Mouse (Mus musculus): Measurements from ENCODE around the gene Zmat3. TPM values are rescaled to one million over a fixed set of nuclear protein-coding genes. Genes with fewer than 3 reads are reported as not detected.

The Zmat3 gene
- polyA plus RNA-seq, 2 experiments: 7.7 to 12.6 TPM

DNA sequence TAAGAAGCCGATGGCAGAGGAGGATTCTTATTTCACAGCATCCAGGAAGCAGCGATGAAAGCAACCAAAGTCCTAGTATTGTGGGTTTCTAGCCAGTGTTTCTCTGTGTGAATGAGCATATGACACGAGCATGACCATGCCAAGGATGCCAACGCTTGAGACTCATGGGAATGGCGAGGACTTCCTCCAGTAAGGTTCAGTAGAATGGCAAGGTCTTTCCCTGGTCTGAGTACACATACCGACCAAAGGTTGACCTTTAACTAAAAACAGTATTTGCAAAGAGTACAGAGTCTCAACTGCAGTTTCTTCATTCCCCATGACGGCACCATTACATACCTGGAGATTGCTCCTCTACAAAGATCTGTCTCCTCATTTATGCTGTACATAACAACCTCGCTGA lies 28.2 kb upstream of the Zmat3 start:
- ATAC-seq (ENCODE audit: low FRiP score, low read depth) (no peak), DNase-seq (ENCODE audit: low spot score) (no peak)
- WGBS: 86% methylated on average over 8 of the region's 8 CpGs

GRCm38 (mm10) chr3:32392841-32393240 lies 27.0 kb upstream of the Zmat3 start:
- TF ChIP-seq POLR2A (IDR thresholded peaks at IDR 0.05; ENCODE audit: borderline replicate concordance, extremely low read depth, insufficient read depth, insufficient read length): no peak
- Histone ChIP-seq H3K27me3 (ENCODE audit: control insufficient read depth, insufficient read depth, low read length) (no peaks in the 10 kb centered on the region), H3K4me1 (ENCODE audit: control insufficient read depth, insufficient read depth, low read length) (no peaks in the 10 kb centered on the region), H3K9me3 (ENCODE audit: control insufficient read depth, low read length) (no peaks in the 10 kb centered on the region), H3K27ac (replicated peaks; ENCODE audit: low read depth, low read length) (no peak overlapping the region), H3K4me2 (replicated peaks; ENCODE audit: low read depth, low read length, severe bottlenecking) (no peak overlapping the region), H3K4me3 (replicated peaks; ENCODE audit: low read length) (no peak overlapping the region), H3K36me3 (ENCODE audit: control insufficient read depth, insufficient read depth, low read length) (no peaks in the 10 kb centered on the region), H3K9ac (ENCODE audit: low read depth, low read length, severe bottlenecking) (no peak overlapping the region)
- no peak for DNase-seq (ENCODE audit: low spot score)
- ATAC-seq (ENCODE audit: low FRiP score, low read depth): no peak
- 85% methylated on average over 4 of the region's 4 CpGs for WGBS

More for the DNA sequence above, 28.2 kb upstream of the Zmat3 start:
- TF ChIP-seq POLR2A (IDR thresholded peaks at IDR 0.05; ENCODE audit: borderline replicate concordance, extremely low read depth, insufficient read depth, insufficient read length): no peak
- H3K27ac ChIP-seq (replicated peaks; ENCODE audit: low read depth, low read length): no peak overlapping the region
- H3K9me3 ChIP-seq (ENCODE audit: control insufficient read depth, low read length): no peaks in the 10 kb centered on the region
- H3K36me3 ChIP-seq (ENCODE audit: control insufficient read depth, insufficient read depth, low read length): no peaks in the 10 kb centered on the region
- no peak overlapping the region for H3K9ac ChIP-seq (ENCODE audit: low read depth, low read length, severe bottlenecking)
- peaks cover 6% of the 10 kb centered on the region; the same call in 1 of the 2 replicates for H3K4me1 ChIP-seq (ENCODE audit: control insufficient read depth, insufficient read depth, low read length)
- no peak overlapping the region for H3K4me3 ChIP-seq (replicated peaks; ENCODE audit: low read length)
- no peaks in the 10 kb centered on the region for H3K27me3 ChIP-seq (ENCODE audit: control insufficient read depth, insufficient read depth, low read length)
- H3K4me2 ChIP-seq (replicated peaks; ENCODE audit: low read depth, low read length, severe bottlenecking): no peak overlapping the region

GRCm38 (mm10) chr3:32381556-32381955 lies 15.7 kb upstream of the Zmat3 start:
- no peaks in the 10 kb centered on the region for H3K36me3 ChIP-seq (ENCODE audit: control insufficient read depth, insufficient read depth, low read length)
- no peak overlapping the region for H3K27ac ChIP-seq (replicated peaks; ENCODE audit: low read depth, low read length)
- 79% methylated on average over 3 of the region's 3 CpGs for WGBS
- no peak overlapping the region for H3K4me3 ChIP-seq (replicated peaks; ENCODE audit: low read length)
- DNase-seq (ENCODE audit: low spot score) (no peak), ATAC-seq (ENCODE audit: low FRiP score, low read depth) (no peak)
- H3K9ac ChIP-seq (ENCODE audit: low read depth, low read length, severe bottlenecking): no peak overlapping the region
- H3K4me1 ChIP-seq (ENCODE audit: control insufficient read depth, insufficient read depth, low read length): no peaks in the 10 kb centered on the region
- no peak for TF ChIP-seq POLR2A (IDR thresholded peaks at IDR 0.05; ENCODE audit: borderline replicate concordance, extremely low read depth, insufficient read depth, insufficient read length)
- H3K4me2 ChIP-seq (replicated peaks; ENCODE audit: low read depth, low read length, severe bottlenecking): no peak overlapping the region
- H3K27me3 ChIP-seq (ENCODE audit: control insufficient read depth, insufficient read depth, low read length): no peaks in the 10 kb centered on the region
- H3K9me3 ChIP-seq (ENCODE audit: control insufficient read depth, low read length): no peaks in the 10 kb centered on the region

DNA sequence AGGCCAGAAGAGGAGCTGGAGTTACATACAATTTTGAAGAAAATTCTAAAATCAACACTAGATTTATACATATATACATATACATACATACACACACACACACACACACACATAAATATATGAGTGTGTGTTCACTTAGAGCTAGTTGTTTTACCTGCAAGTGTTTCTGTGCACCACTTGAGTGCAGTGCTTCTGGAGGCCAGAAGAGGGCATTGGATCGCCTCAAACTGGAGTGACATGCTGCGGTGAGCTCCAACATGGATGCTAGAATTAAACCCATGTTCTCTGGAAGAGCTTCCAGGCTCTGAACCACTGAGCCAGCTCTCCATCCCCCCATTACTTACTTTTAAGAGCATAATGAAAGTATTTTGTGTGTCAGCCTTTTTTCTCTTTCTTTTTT lies 14.1 kb upstream of the Zmat3 start:
- Histone ChIP-seq H3K4me2 (replicated peaks; ENCODE audit: low read depth, low read length, severe bottlenecking) (no peak overlapping the region), H3K27me3 (ENCODE audit: control insufficient read depth, insufficient read depth, low read length) (no peaks in the 10 kb centered on the region), H3K9me3 (ENCODE audit: control insufficient read depth, low read length) (no peaks in the 10 kb centered on the region), H3K36me3 (ENCODE audit: control insufficient read depth, insufficient read depth, low read length) (no peaks in the 10 kb centered on the region), H3K4me3 (replicated peaks; ENCODE audit: low read length) (no peak overlapping the region), H3K9ac (ENCODE audit: low read depth, low read length, severe bottlenecking) (no peak overlapping the region), H3K27ac (replicated peaks; ENCODE audit: low read depth, low read length) (no peak overlapping the region), H3K4me1 (ENCODE audit: control insufficient read depth, insufficient read depth, low read length) (no peaks in the 10 kb centered on the region)
- TF ChIP-seq POLR2A (IDR thresholded peaks at IDR 0.05; ENCODE audit: borderline replicate concordance, extremely low read depth, insufficient read depth, insufficient read length): no peak
- no peak for ATAC-seq (ENCODE audit: low FRiP score, low read depth)
- no peak for DNase-seq (ENCODE audit: low spot score)
- 36% methylated on average over 2 of the region's 2 CpGs for WGBS

GRCm38 (mm10) chr3:32373236-32373635 lies 7.4 kb upstream of the Zmat3 start:
- TF ChIP-seq POLR2A (IDR thresholded peaks at IDR 0.05; ENCODE audit: borderline replicate concordance, extremely low read depth, insufficient read depth, insufficient read length): no peak
- no peak for ATAC-seq (ENCODE audit: low FRiP score, low read depth)

DNA sequence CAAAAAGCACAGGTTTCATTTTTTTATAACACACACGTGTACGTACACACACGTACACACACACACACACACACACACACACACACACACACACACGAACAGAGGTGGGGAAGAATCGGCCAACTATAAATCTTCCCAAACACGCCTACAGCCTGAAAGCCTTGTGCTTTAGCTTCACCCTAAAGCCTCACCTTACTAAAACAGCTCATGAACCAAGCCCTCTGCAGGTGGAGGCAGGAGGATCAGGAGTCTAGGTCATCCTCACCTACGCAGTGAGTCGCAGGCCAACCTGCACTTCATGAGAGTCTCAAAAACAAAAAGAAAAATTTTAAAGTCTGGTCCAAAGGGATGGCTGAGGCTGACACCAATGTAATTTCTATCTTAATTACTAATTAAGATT lies 6.7 kb upstream of the Zmat3 start:
- Histone ChIP-seq H3K4me3 (replicated peaks; ENCODE audit: low read length) (no peak overlapping the region), H3K9me3 (ENCODE audit: control insufficient read depth, low read length) (no peaks in the 10 kb centered on the region), H3K36me3 (ENCODE audit: control insufficient read depth, insufficient read depth, low read length) (no peaks in the 10 kb centered on the region), H3K27ac (replicated peaks; ENCODE audit: low read depth, low read length) (no peak overlapping the region), H3K4me2 (replicated peaks; ENCODE audit: low read depth, low read length, severe bottlenecking) (no peak overlapping the region), H3K27me3 (ENCODE audit: control insufficient read depth, insufficient read depth, low read length) (no peaks in the 10 kb centered on the region), H3K9ac (ENCODE audit: low read depth, low read length, severe bottlenecking) (no peak overlapping the region), H3K4me1 (ENCODE audit: control insufficient read depth, insufficient read depth, low read length) (no peaks in the 10 kb centered on the region)
- DNase-seq (ENCODE audit: low spot score) (no peak), ATAC-seq (ENCODE audit: low FRiP score, low read depth) (no peak)
- WGBS: 79% methylated on average over 8 of the region's 8 CpGs
- TF ChIP-seq POLR2A (IDR thresholded peaks at IDR 0.05; ENCODE audit: borderline replicate concordance, extremely low read depth, insufficient read depth, insufficient read length): no peak

More at GRCm38 (mm10) chr3:32373236-32373635, 7.4 kb upstream of the Zmat3 start:
- Histone ChIP-seq H3K4me2 (replicated peaks; ENCODE audit: low read depth, low read length, severe bottlenecking) (no peak overlapping the region), H3K9me3 (ENCODE audit: control insufficient read depth, low read length) (no peaks in the 10 kb centered on the region), H3K9ac (ENCODE audit: low read depth, low read length, severe bottlenecking) (no peak overlapping the region), H3K36me3 (ENCODE audit: control insufficient read depth, insufficient read depth, low read length) (no peaks in the 10 kb centered on the region), H3K4me1 (ENCODE audit: control insufficient read depth, insufficient read depth, low read length) (no peaks in the 10 kb centered on the region), H3K27me3 (ENCODE audit: control insufficient read depth, insufficient read depth, low read length) (no peaks in the 10 kb centered on the region), H3K27ac (replicated peaks; ENCODE audit: low read depth, low read length) (no peak overlapping the region), H3K4me3 (replicated peaks; ENCODE audit: low read length) (no peak overlapping the region)
- no peak for DNase-seq (ENCODE audit: low spot score)
- 81% methylated on average over 6 of the region's 6 CpGs for WGBS

Measured in limb, embryonic 14.5 days (tissue).